Mouse (Mus musculus) liver, embryonic 14.5 days (tissue): ENCODE results near the gene Gm45208. TPM values are rescaled to one million over a fixed set of nuclear protein-coding genes. Genes with fewer than 3 reads are reported as not detected.

ENCODE experiments used
- ATAC-seq: fragments of 200-750 bp; cut with Nextera tagmentation; 2 replicates; pipeline ENCODE4 v1.8.0; 2017; ENCODE audit warnings: moderate number of reproducible peaks, mild to moderate bottlenecking, moderate library complexity; ENCODE audit not compliant: insufficient read depth
- DNase-seq, 3 experiments: peaks; one replicate each; pipeline ENCODE4 v3.0.0-alpha.2; 2012 to 2013; ENCODE audit warnings: low read depth in 3 of 3, low spot score in 3 of 3
- H3K27ac ChIP-seq: fragments of 300-500 bp; sonication (generic); 2 replicates; pipeline ENCODE4 v1.5.1; 2014; ENCODE audit warnings: moderate library complexity, mild to moderate bottlenecking, control low read depth, inconsistent platforms
- H3K27me3 ChIP-seq: fragments of 300-500 bp; sonication (generic); 2 replicates; pipeline ENCODE4 v1.6.1; 2014; ENCODE audit warnings: mild to moderate bottlenecking, low read length, moderate library complexity; ENCODE audit not compliant: control insufficient read depth, insufficient read depth
- H3K36me3 ChIP-seq: fragments of 300-500 bp; sonication (generic); replicated peaks from 2 replicates; pipeline ENCODE4 v1.6.1; 2014; ENCODE audit warnings: low read depth; ENCODE audit not compliant: control insufficient read depth, insufficient read depth
- H3K4me1 ChIP-seq, 2 experiments: fragments of 200-500 bp in 1 of 2; fragments of 300-500 bp in 1 of 2; sonication (generic) in 1 of 2; replicated peaks; 2 replicates each; pipeline ENCODE4 v1.6.1; 2012 to 2014; ENCODE audit warnings: antibody characterized with exemption in 1 of 2, inconsistent platforms in 1 of 2, low read length in 1 of 2; ENCODE audit not compliant: control insufficient read depth in 2 of 2, insufficient read depth in 2 of 2
- H3K4me2 ChIP-seq: fragments of 300-500 bp; sonication (generic); 2 replicates; pipeline ENCODE4 v1.6.1; 2014; ENCODE audit warnings: low read depth, mild to moderate bottlenecking, control low read depth, moderate library complexity
- H3K4me3 ChIP-seq, 2 experiments: fragments of 200-500 bp in 1 of 2; fragments of 300-500 bp in 1 of 2; sonication (generic) in 1 of 2; 2 replicates each; pipeline ENCODE4 v1.5.1; 2012 to 2014; ENCODE audit warnings: low read depth in 2 of 2, low read length in 2 of 2, mild to moderate bottlenecking in 2 of 2, control low read depth in 1 of 2, inconsistent platforms in 1 of 2, moderate library complexity in 1 of 2; ENCODE audit not compliant: insufficient read depth in 1 of 2
- H3K9ac ChIP-seq: fragments of 300-500 bp; sonication (generic); replicated peaks from 2 replicates; pipeline ENCODE4 v1.6.1; 2014; ENCODE audit warnings: mild to moderate bottlenecking, control low read depth, moderate library complexity
- H3K9me3 ChIP-seq: fragments of 300-500 bp; sonication (generic); 2 replicates; pipeline ENCODE4 v1.6.1; 2016; ENCODE audit warnings: low read length, mixed read lengths; ENCODE audit not compliant: control insufficient read depth
- CTCF ChIP-seq: IDR thresholded peaks from 2 replicates; pipeline ENCODE4 v1.5.1; 2016; ENCODE audit warnings: antibody characterized with exemption, low read depth, control low read depth
- EP300 ChIP-seq: IDR thresholded peaks from 2 replicates; pipeline ENCODE4 v1.6.1; 2016; ENCODE audit warnings: antibody characterized with exemption, low read depth
- WGBS: fragments of 180-500 bp; shearing (Covaris S2); extraction: QIAGEN DNeasy Blood & Tissue Kit; methylation state at CpG from one replicate; pipeline ENCODE4 v1.1.7; 2014; ENCODE audit not compliant: insufficient replicate concordance; 5-methylcytosine and 5-hydroxymethylcytosine counted together
- polyA plus RNA-seq, 2 experiments: library from polyadenylated mRNA; depleted of rRNA in 1 of 2; stranded (reverse) in 1 of 2; unstranded in 1 of 2; fragments of >200 nt; fragmentation: Nextera tagmentation in 1 of 2; extraction: Ambion mirVana in 1 of 2; gene quantifications; 2 replicates each; pipeline versions ENCODE4 v1.2.1 to v1.2.3; 2012 to 2014

Gene Gm45208
- polyA plus RNA-seq, 2 experiments = 0.18 TPM; not detected in 1

DNA sequence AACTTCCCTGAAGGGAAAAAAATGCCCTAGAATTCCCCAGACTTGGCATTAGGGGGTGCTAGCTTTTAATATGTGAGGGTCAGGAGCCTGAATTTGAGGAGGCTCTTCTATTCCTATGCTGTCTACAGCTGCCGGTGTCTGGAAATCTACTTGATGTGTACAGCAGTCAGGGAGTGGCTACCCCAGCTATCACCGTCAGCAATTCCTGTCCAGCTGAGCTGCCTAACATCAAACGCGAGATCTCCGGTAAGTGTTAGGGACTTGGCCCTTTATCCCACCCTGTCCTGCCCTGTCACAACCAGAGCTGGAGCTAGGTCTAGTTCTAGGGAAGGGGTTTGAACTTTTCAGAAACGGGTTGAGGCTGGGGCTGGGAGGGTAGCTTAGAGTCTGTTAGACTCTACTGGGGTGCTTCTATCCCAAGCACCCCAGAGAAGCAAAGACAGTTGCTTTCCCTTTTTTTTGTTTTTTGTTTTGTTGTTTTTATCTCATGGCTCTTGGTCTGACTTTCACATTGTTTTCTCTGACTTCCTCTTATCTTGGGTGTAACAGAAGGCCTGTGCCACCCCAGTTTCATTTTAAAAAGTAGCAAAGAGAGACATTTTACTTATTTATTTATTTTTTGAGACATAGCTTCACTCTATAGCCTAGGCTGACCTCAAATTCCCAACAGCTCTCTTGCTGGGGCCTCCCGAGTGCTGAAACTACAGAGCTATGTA is 47.4 kb downstream of the Gm45208 start:
- DNase-seq (no peak), ATAC-seq (peak; percentile 44; the same call in 1 of the 2 replicates)
- H3K36me3 ChIP-seq = no peaks in the 10 kb centered on the region; the same call in 1 of the 2 replicates
- no peaks in the 10 kb centered on the region for H3K27me3 ChIP-seq
- H3K4me1 ChIP-seq = peaks cover 0 to 18% of the 10 kb centered on the region in 2 experiments; a peak in 2 of 4 replicates
- H3K4me2 ChIP-seq = 0 out of 2 replicates have a peak overlapping the region, but pooled peaks have one; percentile 6
- WGBS = 49% methylated on average over 7 of the region's 7 CpGs
- TF ChIP-seq CTCF = no peak
- 0 out of 2 replicates have a peak, but pooled peaks have one; percentile 10 for TF ChIP-seq EP300
- H3K9me3 ChIP-seq = no peaks in the 10 kb centered on the region
- H3K4me3 ChIP-seq = no peak overlapping the region
- peak overlapping the region; percentile 33 for H3K27ac ChIP-seq
- 0 out of 2 replicates have a peak overlapping the region, but pooled peaks have one; percentile 23 for H3K9ac ChIP-seq

- ATAC-seq = no peak
- TF ChIP-seq EP300 (no peak), CTCF (peak; percentile 55)
- DNase-seq = no peak
- 43% methylated on average over 2 of the region's 2 CpGs for WGBS
- Histone ChIP-seq H3K4me1 (peaks cover 6 to 19% of the 10 kb centered on the region in 2 experiments; a peak in 3 of 4 replicates), H3K36me3 (no peaks in the 10 kb centered on the region; the same call in 1 of the 2 replicates), H3K4me3 (no peak overlapping the region), H3K9me3 (no peaks in the 10 kb centered on the region), H3K9ac (no peak overlapping the region), H3K4me2 (no peak overlapping the region), H3K27ac (no peak overlapping the region), H3K27me3 (no peaks in the 10 kb centered on the region)
These were observed 50.7 kb downstream of the Gm45208 start for GRCm38 (mm10) chrX:7772766-7773165.

GRCm38 (mm10) chrX:7775501-7776205 is 53.6 kb downstream of the Gm45208 start:
- ATAC-seq = no peak
- H3K9ac ChIP-seq = no peak overlapping the region
- no peak overlapping the region for H3K4me3 ChIP-seq
- WGBS = 62% methylated on average over 9 of the region's 9 CpGs
- H3K4me2 ChIP-seq = no peak overlapping the region
- no peaks in the 10 kb centered on the region for H3K9me3 ChIP-seq
- no peaks in the 10 kb centered on the region for H3K27me3 ChIP-seq
- no peaks in the 10 kb centered on the region; the same call in 1 of the 2 replicates for H3K36me3 ChIP-seq
- no peak for DNase-seq
- H3K27ac ChIP-seq = no peak overlapping the region
- peaks cover 16 to 35% of the 10 kb centered on the region in 2 experiments for H3K4me1 ChIP-seq
- no peak for TF ChIP-seq CTCF
- TF ChIP-seq EP300 = no peak

- Histone ChIP-seq H3K4me3 (no peak overlapping the region), H3K9ac (no peak overlapping the region), H3K36me3 (no peaks in the 10 kb centered on the region; the same call in 1 of the 2 replicates), H3K27ac (peak overlapping the region; percentile 61), H3K9me3 (no peaks in the 10 kb centered on the region), H3K4me2 (no peak overlapping the region), H3K27me3 (no peaks in the 10 kb centered on the region), H3K4me1 (peaks cover 16 to 35% of the 10 kb centered on the region in 2 experiments)
- 34% methylated on average over 8 of the region's 8 CpGs for WGBS
- TF ChIP-seq EP300 = no peak
- peak; percentile 88 for TF ChIP-seq CTCF
- DNase-seq = no peak
- peak; percentile 51 for ATAC-seq
These were observed 54.5 kb downstream of the Gm45208 start for GRCm38 (mm10) chrX:7776329-7777082.
